Mouse (Mus musculus) MEL-GATA-1-ER (cell line): ENCODE data around the gene Dmrt2.

Source experiments
- DNase-seq: peaks from one replicate; pipeline ENCODE4 v3.0.0-alpha.2; 2012; ENCODE audit warnings: low read depth; ENCODE audit errors: extremely low read depth

The Dmrt2 gene

GRCm38 (mm10) chr19:25675866-25676440, 3.7 kb downstream of the Dmrt2 start:
- no peak for DNase-seq

DNA sequence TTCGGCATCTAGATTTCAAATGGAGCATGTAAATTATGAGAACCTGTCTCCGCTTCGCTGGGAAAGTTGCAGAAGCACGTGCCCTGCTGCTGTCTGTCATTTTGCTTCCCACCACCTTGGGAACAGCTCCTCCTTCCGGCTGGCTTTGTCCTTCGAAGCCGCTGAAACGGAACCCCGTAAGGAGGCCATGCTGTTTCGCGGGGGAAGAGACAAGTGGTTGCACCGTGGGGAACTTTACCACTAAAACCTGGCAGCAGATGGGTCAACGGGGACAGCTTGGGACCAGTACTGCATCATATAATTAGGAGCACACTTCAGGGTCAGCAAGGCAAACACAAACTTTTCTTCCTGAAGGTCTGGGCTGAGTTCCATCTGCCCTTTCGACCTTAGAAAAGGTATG, 26.6 kb downstream of the Dmrt2 start:
- DNase-seq: no peak

- no peak for DNase-seq
Measured at GRCm38 (mm10) chr19:25713382-25713781, 41.2 kb downstream of the Dmrt2 start.

DNA sequence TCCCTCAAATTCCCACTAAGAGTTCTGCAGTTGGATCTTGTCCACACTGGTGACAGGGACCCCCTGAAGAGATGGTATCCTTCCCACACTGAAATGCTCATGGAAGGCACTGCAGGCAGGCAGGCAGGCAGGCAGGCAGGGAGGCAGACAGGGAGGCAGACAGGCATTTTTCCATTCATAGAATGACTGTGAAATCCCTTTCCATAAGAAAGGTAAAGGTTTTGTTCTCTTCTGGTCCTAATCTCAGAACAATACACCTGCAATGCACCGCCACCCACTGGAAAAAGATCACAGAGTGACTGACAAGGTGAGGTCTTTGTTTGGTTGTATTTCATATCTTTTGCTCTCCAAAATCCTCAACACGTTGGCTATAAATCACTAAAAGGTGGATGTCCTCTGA, 42.7 kb downstream of the Dmrt2 start:
- no peak for DNase-seq

GRCm38 (mm10) chr19:25722616-25723015, 50.4 kb downstream of the Dmrt2 start:
- peak; percentile 40 for DNase-seq
